8 mouse cellular contexts compared by ENCODE assay signal in genomic region chr17:53688877-53689802, GRCm38 (mm10). TPM values are rescaled to one million over a fixed set of nuclear protein-coding genes. Genes with fewer than 3 reads are reported as not detected.
DNase-seq lines count a peak whose midpoint lies in the region; ATAC-seq lines count a peak whose summit lies in the region.

Gene Sgo1, minus strand, starts transcription at chr17:53689333.

- peak within 1 kb of the TSS; percentile 71 for H3K9ac ChIP-seq in hindbrain, embryonic 15.5 days

- H3K4me2 ChIP-seq in hindbrain, embryonic 15.5 days: peak within 1 kb of the TSS; percentile 81

- peak within 1 kb of the TSS; percentile 60 for H3K4me3 ChIP-seq in hindbrain, embryonic 15.5 days

- H3K27me3 ChIP-seq in hindbrain, embryonic 15.5 days: no peaks in the 10 kb centered on the region

- under 1% methylated on average over 78 of the region's 78 CpGs for WGBS in hindbrain, embryonic 15.5 days

- peak; percentile 98 for DNase-seq in T-cell, adult 2 months (ENCODE audit: low spot score)
- peak; percentile 94 to 97 for DNase-seq in cerebellum, postnatal 36 days
- peak; percentile 95 to 97 for DNase-seq in frontal cortex, postnatal 36 days (ENCODE audit: low spot score in 2 of 2)
- peak; percentile 91 for DNase-seq in left cerebral cortex, adult 11 months (ENCODE audit: low spot score)
- peak; percentile 98 for DNase-seq in lung, postnatal 4 days
- DNase-seq in retina, postnatal 7 days (ENCODE audit: low read depth, low spot score): peak; percentile 96
- DNase-seq in urinary bladder, adult 2 months (ENCODE audit: low spot score): peak; percentile 96

- H3K9me3 ChIP-seq in hindbrain, embryonic 15.5 days: no peaks in the 10 kb centered on the region

- peak; percentile 100 for ATAC-seq in hindbrain, embryonic 15.5 days (ENCODE audit: low FRiP score, low read depth)

- H3K4me1 ChIP-seq in hindbrain, embryonic 15.5 days (replicated peaks): peaks cover 12% of the 10 kb centered on the region; the same call in 1 of the 2 replicates

- peak within 1 kb of the TSS; percentile 99 for H3K27ac ChIP-seq in hindbrain, embryonic 15.5 days (replicated peaks)

- H3K36me3 ChIP-seq in hindbrain, embryonic 15.5 days: no peaks in the 10 kb centered on the region

RNA-seq across cellular contexts. Expression of gene Sgo1, which starts in this region (rescaled TPM):
- 7.6 and 10.1 TPM in 2 replicates for polyA plus RNA-seq in hindbrain, embryonic 15.5 days (2015; fragmentation: Nextera tagmentation; extraction: Ambion mirVana)
- polyA plus RNA-seq in urinary bladder, adult 2 months (2012; rRNA removed): 0.83 and 0.85 TPM in 2 replicates

Comparison
In these comparisons a context has a peak if more than half of its experiments do, and no peak if none do; other contexts are left out.
1. Peak in every context shown above with its lines: DNase-seq, ATAC-seq, H3K4me3 ChIP-seq and H3K27ac ChIP-seq.
2. Peak in DNase-seq in urinary bladder, adult 2 months; RNA of the gene not detected or under 1 TPM.